Mouse (Mus musculus) heart, embryonic 11.5 days (tissue): ENCODE data around the gene Gemin7. TPM values are rescaled to one million over a fixed set of nuclear protein-coding genes. Genes with fewer than 3 reads are reported as not detected.

Experiments used
- ATAC-seq: fragments of 200-750 bp; cut with Nextera tagmentation; replicated peaks from 2 replicates; pipeline ENCODE4 v1.8.0; 2017; ENCODE audit warnings: moderate library complexity; ENCODE audit not compliant: insufficient number of reproducible peaks, low FRiP score, low TSS enrichment
- H3K27ac ChIP-seq: fragments of 300-500 bp; sonication (generic); 2 replicates; pipeline ENCODE4 v1.5.1; 2014; ENCODE audit warnings: mild to moderate bottlenecking, low read depth, low read length
- H3K27me3 ChIP-seq: fragments of 300-500 bp; sonication (generic); 2 replicates; pipeline ENCODE4 v1.6.1; 2014; ENCODE audit warnings: mild to moderate bottlenecking, low read length, mixed read lengths; ENCODE audit not compliant: control insufficient read depth, insufficient read depth
- H3K36me3 ChIP-seq: fragments of 300-500 bp; sonication (generic); 2 replicates; pipeline ENCODE4 v1.6.1; 2014; ENCODE audit warnings: mild to moderate bottlenecking, low read length, moderate library complexity, mixed read lengths; ENCODE audit not compliant: control insufficient read depth, insufficient read depth
- H3K4me1 ChIP-seq: fragments of 300-500 bp; sonication (generic); 2 replicates; pipeline ENCODE4 v1.6.1; 2014; ENCODE audit warnings: low read length; ENCODE audit not compliant: control insufficient read depth, insufficient read depth
- H3K4me2 ChIP-seq: fragments of 300-500 bp; sonication (generic); 2 replicates; pipeline ENCODE4 v1.6.1; 2014; ENCODE audit warnings: mild to moderate bottlenecking, moderate library complexity
- H3K4me3 ChIP-seq: fragments of 300-500 bp; sonication (generic); 2 replicates; pipeline ENCODE4 v1.5.1; 2014; ENCODE audit warnings: low read depth, low read length
- H3K9ac ChIP-seq: fragments of 300-500 bp; sonication (generic); 2 replicates; pipeline ENCODE4 v1.6.1; 2014; ENCODE audit warnings: mild to moderate bottlenecking, low read depth, low read length, moderate library complexity
- H3K9me3 ChIP-seq: fragments of 300-500 bp; sonication (generic); replicated peaks from 2 replicates; pipeline ENCODE4 v1.6.1; 2016; ENCODE audit warnings: low read length; ENCODE audit not compliant: control insufficient read depth
- WGBS: fragments of 180-500 bp; shearing (Covaris S2); extraction: QIAGEN DNeasy Blood & Tissue Kit; methylation state at CpG from one replicate; pipeline ENCODE4 v1.1.7; 2014; ENCODE audit not compliant: insufficient replicate concordance; 5-methylcytosine and 5-hydroxymethylcytosine counted together
- polyA plus RNA-seq: library from polyadenylated mRNA; unstranded; fragments of >200 nt; fragmentation: Nextera tagmentation; extraction: Ambion mirVana; gene quantifications from 2 replicates; pipeline ENCODE4 v1.2.1, GENCODE M21; 2014

Gene Gemin7
- polyA plus RNA-seq, 1 experiment from 2014 or later, result 141 TPM

DNA sequence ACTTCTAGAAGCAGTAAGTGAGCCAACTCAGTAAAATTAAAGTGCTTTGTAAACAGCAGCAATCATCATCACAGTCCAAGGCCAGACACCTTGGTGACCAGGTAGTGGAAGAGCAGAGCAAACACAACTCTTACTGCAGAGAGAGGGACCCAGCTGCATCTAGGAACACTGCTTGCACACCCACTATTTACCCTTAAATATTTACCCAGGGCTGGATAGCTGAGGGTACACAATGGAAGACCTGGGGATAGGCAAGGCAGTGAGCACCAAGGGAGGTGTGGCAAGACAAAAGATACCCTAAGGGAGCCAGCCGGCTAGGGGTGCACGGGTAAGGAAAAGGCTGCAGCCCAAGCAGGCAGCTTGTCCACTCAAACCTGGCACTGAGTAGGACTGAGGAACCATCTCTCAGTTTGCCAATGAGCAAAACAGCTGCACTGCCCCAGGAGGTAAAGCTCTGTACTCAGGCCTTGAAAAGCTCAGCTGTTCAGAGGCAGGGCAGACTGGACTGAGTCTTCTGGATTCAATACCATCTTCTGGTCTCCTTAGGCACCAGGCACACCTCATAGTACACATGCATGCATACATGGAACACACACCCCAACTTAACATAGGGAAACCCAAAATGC, 29.9 kb downstream of the Gemin7 start:
- Histone ChIP-seq H3K9me3 (no peaks in the 10 kb centered on the region), H3K36me3 (peaks cover under 1% of the 10 kb centered on the region; the same call in 1 of the 2 replicates), H3K27me3 (no peaks in the 10 kb centered on the region), H3K4me3 (no peak overlapping the region), H3K4me1 (peaks cover 18% of the 10 kb centered on the region), H3K9ac (no peak overlapping the region), H3K27ac (no peak overlapping the region), H3K4me2 (no peak overlapping the region)
- 89% methylated on average over 2 of the region's 2 CpGs for WGBS
- ATAC-seq, result no peak

DNA sequence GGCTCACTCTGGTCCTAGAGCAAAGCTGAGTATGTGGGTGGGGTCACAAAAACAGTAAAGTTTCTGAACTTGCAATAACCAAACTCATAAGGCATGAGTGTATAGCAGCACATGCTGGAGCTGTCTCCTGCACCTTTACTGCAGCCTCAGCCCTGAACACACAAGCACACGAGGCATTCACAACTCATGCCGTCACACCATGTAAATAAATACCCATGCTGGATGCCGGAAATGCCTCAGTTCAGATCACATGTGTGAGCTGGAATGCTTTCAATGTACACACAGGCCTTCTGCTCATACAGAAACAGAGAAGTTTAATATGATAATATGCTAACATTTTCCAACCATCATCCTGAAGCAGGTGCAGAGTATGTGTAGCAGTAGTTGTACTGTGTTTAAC, 31.4 kb downstream of the Gemin7 start:
- Histone ChIP-seq H3K9ac (no peak overlapping the region), H3K27ac (no peak overlapping the region), H3K27me3 (no peaks in the 10 kb centered on the region), H3K36me3 (no peaks in the 10 kb centered on the region), H3K4me2 (no peak overlapping the region), H3K4me3 (no peak overlapping the region), H3K9me3 (no peaks in the 10 kb centered on the region), H3K4me1 (peaks cover 28% of the 10 kb centered on the region)
- WGBS, result 61% methylated on average over 3 of the region's 3 CpGs
- ATAC-seq, result no peak

DNA sequence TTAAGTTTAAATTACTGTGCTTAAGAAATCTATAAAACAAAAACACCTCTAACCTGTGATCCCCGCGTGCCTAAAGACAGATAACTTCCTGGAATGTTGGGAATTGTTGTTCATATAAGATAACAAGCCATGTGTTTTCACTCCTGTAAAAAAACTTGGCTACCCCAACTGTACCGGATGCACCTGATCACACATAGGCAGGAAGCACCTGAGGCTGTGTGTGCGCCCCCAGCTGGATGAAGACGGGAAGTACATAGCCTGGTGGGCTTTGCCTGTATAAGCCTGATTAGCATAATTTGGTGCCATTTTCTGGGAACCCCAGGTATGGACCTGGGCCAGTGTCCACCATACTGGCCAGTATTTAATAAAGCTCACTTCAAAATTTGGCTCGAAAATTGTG, 33.8 kb downstream of the Gemin7 start:
- H3K4me2 ChIP-seq, result no peak overlapping the region
- no peak for ATAC-seq
- 46% methylated on average over 6 of the region's 6 CpGs for WGBS
- peaks cover 25% of the 10 kb centered on the region for H3K4me1 ChIP-seq
- H3K4me3 ChIP-seq, result no peak overlapping the region
- H3K9me3 ChIP-seq, result no peaks in the 10 kb centered on the region
- H3K27ac ChIP-seq, result no peak overlapping the region
- no peaks in the 10 kb centered on the region for H3K27me3 ChIP-seq
- no peaks in the 10 kb centered on the region for H3K36me3 ChIP-seq
- H3K9ac ChIP-seq, result no peak overlapping the region

DNA sequence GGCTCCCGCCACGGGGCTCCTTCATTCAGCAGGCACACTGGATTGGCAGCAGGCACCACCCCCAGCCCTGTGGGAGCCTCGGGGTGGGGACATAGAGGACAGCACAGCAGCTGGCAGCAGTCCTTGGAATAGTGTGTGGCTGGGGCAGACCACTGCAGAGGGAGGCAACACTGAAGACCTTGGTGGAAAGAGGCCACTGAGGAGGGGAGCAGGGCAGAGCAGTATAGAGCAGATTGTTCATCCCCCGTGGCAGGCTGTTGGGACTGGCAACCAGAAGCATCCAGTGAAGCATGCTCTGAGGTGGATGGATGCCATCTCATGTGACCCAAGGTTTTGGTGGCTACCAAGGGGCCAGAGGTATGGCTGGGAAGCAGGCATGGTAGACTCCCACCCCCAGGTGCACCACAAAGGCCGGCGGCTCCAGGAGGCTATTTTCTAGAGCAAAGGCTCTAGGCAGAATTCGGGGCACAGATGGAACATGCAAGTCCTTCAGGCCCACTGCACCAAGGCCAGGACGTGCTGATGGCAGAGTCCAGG, 35.2 kb downstream of the Gemin7 start:
- H3K4me1 ChIP-seq, result peaks cover 25% of the 10 kb centered on the region
- no peaks in the 10 kb centered on the region for H3K9me3 ChIP-seq
- ATAC-seq, result no peak
- no peak overlapping the region for H3K9ac ChIP-seq
- H3K4me3 ChIP-seq, result no peak overlapping the region
- WGBS, result 76% methylated on average over 8 of the region's 8 CpGs
- no peak overlapping the region for H3K27ac ChIP-seq
- no peaks in the 10 kb centered on the region for H3K36me3 ChIP-seq
- no peaks in the 10 kb centered on the region for H3K27me3 ChIP-seq
- H3K4me2 ChIP-seq, result no peak overlapping the region

DNA sequence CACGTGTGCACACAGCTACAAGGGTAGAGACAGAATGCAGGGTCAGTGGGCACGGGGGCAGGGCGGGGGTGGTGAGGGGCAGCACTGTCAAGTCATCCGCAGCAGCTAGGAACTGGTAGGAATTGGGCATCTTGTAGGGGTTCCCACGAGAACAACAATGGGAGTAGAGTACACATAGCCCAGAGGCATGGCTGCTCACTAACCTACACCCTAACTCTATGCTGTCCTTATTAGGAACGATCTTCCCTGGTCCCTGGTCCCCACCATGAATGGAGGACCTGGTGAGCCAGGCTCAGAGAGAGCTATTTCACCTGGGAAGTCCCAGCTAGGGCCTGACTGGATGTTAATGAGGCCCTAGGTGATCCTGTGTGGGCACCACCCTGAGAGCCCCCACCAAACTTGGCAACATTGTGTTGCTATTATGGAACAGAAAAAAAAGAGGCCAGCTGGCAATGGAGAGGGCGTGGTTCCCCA, 35.7 kb downstream of the Gemin7 start:
- Histone ChIP-seq H3K9me3 (no peaks in the 10 kb centered on the region), H3K4me1 (peaks cover 23% of the 10 kb centered on the region), H3K27me3 (no peaks in the 10 kb centered on the region), H3K27ac (no peak overlapping the region), H3K36me3 (no peaks in the 10 kb centered on the region), H3K4me3 (no peak overlapping the region), H3K9ac (no peak overlapping the region), H3K4me2 (no peak overlapping the region)
- WGBS, result 84% methylated on average over 7 of the region's 7 CpGs
- ATAC-seq, result no peak

DNA sequence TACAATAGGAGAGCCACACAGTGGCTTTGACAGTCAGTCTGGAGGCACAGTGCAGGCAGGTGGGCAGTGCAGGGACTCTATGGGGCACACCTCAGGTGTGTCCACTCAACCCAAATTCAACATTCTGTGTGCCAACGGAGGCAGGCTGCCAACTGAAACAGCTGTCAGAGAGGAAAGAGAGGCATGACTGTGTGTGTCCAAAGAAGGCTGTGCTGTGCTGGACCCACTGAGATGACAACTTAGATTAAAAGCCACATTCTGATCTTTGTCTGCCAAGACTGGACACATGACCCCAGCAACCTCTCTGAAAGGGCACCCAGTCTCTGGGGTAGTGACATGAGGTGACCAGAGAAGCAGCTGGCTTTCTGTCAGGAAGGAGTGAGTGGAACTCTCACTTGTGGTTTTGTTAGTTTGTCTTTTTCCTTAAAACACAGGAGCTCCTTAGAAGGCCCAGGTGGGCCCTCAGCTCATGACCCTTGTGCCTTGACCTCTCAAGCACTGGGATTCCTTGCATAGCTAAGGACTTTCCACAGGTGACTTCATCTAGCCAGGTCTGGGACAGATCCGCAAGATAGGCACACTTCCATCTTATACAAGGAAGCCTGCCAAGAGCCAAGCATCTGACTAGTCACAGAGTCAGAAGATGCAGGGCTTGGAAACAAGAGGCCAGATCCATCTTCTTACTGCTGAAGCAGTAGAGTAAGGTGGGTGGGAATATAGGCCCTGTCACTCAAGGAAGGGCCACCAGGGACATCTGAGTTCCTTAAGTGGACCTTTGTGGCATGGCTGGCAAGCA, 36.4 kb downstream of the Gemin7 start:
- H3K36me3 ChIP-seq, result no peaks in the 10 kb centered on the region
- no peak overlapping the region for H3K9ac ChIP-seq
- 88% methylated on average over 2 of the region's 2 CpGs for WGBS
- H3K27me3 ChIP-seq, result no peaks in the 10 kb centered on the region
- no peak overlapping the region for H3K27ac ChIP-seq
- no peak overlapping the region for H3K4me2 ChIP-seq
- H3K4me3 ChIP-seq, result no peak overlapping the region
- no peak for ATAC-seq
- no peaks in the 10 kb centered on the region for H3K9me3 ChIP-seq
- H3K4me1 ChIP-seq, result peaks cover 20% of the 10 kb centered on the region

DNA sequence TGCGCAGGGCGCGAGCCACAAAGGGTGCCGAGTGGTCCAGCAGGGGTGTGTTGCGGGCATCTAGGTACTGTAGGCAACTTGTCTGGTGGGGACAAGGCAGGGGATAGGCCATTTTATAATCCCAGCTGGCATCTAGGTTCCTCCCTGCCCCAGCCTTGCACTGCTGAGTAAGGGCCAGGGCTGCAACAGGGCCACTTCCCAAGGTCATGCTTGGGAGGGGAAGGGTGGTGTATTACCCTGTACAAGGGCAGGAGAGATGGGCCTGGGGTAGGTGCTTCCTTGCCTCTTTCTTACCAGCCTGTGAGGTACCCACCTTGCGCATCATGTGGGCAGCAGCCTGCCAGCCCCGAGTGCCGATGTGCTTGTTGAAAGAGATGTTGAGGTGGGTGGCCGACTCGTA, 42.7 kb downstream of the Gemin7 start:
- ATAC-seq, result no peak
- Histone ChIP-seq H3K4me2 (no peak overlapping the region), H3K4me1 (no peaks in the 10 kb centered on the region; the same call in 1 of the 2 replicates), H3K27me3 (no peaks in the 10 kb centered on the region), H3K27ac (no peak overlapping the region), H3K36me3 (peaks cover 24% of the 10 kb centered on the region), H3K9me3 (no peaks in the 10 kb centered on the region), H3K9ac (no peak overlapping the region), H3K4me3 (no peak overlapping the region)
- 94% methylated on average over 10 of the region's 10 CpGs for WGBS

DNA sequence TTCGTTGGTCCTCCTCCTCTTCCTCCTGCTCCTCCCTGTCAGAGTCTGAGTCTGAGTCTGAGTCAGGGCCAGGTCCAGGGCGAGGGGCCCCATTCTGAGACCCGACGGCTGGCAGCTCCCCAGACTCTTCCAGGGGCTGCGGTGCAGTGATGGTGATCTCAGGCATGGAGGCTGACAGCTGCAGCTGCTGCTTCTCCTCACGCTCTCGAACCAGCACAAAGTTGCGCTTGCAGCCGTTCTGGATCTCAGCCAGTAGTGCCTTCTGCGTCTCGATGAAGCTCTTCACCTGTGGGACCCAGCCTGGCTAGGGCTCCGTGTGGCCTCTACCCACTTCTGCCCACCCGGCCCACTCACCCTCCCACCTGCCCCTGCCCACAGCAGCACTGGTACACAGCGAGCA, 45.2 kb downstream of the Gemin7 start:
- H3K27ac ChIP-seq, result no peak overlapping the region
- H3K4me1 ChIP-seq, result no peaks in the 10 kb centered on the region
- no peaks in the 10 kb centered on the region for H3K27me3 ChIP-seq
- no peaks in the 10 kb centered on the region for H3K9me3 ChIP-seq
- H3K4me2 ChIP-seq, result no peak overlapping the region
- WGBS, result 95% methylated on average over 14 of the region's 14 CpGs
- H3K9ac ChIP-seq, result no peak overlapping the region
- peaks cover 24% of the 10 kb centered on the region for H3K36me3 ChIP-seq
- no peak overlapping the region for H3K4me3 ChIP-seq
- no peak for ATAC-seq
